Mouse (Mus musculus) liver, embryonic 14.5 days (tissue): Measurements from ENCODE around the gene H2-K1.

Experiments used
- CTCF ChIP-seq: IDR thresholded peaks from 2 replicates; pipeline ENCODE4 v1.5.1; 2016; ENCODE audit warnings: antibody characterized with exemption, low read depth, control low read depth
- EP300 ChIP-seq: IDR thresholded peaks from 2 replicates; pipeline ENCODE4 v1.6.1; 2016; ENCODE audit warnings: antibody characterized with exemption, low read depth

- TF ChIP-seq CTCF, result no peak
- TF ChIP-seq EP300, result no peak
These were observed 37.1 kb upstream of the H2-K1 start for GRCm38 (mm10) chr17:34037241-34037640.
